Mouse (Mus musculus): ENCODE results near the gene Prss44. TPM values are rescaled to one million over a fixed set of nuclear protein-coding genes. Genes with fewer than 3 reads are reported as not detected.

Prss44 gene
- total and polyA plus RNA-seq, 2 experiments from 2014 or later = not detected

DNA sequence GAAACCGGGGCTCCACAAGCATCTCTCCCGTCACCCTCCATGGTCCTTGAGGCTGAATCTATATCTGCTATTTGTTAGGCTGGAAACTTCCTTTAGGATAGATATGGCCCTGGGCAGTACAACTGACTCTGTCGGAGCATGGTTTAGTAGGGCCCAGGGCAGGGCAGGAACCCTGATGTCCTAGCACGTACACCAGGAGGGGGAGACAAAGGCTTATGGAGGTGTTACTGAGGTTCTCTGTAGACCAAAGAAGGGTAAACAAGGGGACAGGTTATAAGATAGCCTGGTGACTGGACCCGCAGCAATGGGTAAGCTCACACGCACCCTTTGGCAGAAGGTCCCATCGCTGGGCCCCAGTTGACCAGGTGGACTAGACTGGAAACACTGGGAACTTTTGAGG is 35.2 kb upstream of the Prss44 start:
- no peak for ATAC-seq (ENCODE audit: low FRiP score)
- no peak for DNase-seq (ENCODE audit: low spot score)
- no peaks in the 10 kb centered on the region for H3K9me3 ChIP-seq (ENCODE audit: low read length)
- H3K27me3 ChIP-seq (ENCODE audit: insufficient read depth, low read length) = no peaks in the 10 kb centered on the region
- 0 out of 2 replicates have a peak, but pooled peaks cover 2% of the 10 kb centered on the region for H3K4me1 ChIP-seq (ENCODE audit: insufficient read depth, low read length)
- TF ChIP-seq CTCF (IDR thresholded peaks at IDR 0.05) = 0 out of 2 replicates have a peak, but pooled peaks have one; percentile 7
- no peaks in the 10 kb centered on the region for H3K36me3 ChIP-seq (ENCODE audit: insufficient read depth, low read length)
- no peak overlapping the region for H3K4me3 ChIP-seq (ENCODE audit: low read depth, low read length)
- H3K27ac ChIP-seq (ENCODE audit: low read depth, low read length) = no peak overlapping the region
- H3K9ac ChIP-seq (replicated peaks; ENCODE audit: low read length, poor library complexity, severe bottlenecking) = no peak overlapping the region
- 87% methylated on average over 7 of the region's 7 CpGs for WGBS
- no peak overlapping the region for H3K4me2 ChIP-seq (ENCODE audit: low read depth, low read length, poor library complexity, severe bottlenecking)

DNA sequence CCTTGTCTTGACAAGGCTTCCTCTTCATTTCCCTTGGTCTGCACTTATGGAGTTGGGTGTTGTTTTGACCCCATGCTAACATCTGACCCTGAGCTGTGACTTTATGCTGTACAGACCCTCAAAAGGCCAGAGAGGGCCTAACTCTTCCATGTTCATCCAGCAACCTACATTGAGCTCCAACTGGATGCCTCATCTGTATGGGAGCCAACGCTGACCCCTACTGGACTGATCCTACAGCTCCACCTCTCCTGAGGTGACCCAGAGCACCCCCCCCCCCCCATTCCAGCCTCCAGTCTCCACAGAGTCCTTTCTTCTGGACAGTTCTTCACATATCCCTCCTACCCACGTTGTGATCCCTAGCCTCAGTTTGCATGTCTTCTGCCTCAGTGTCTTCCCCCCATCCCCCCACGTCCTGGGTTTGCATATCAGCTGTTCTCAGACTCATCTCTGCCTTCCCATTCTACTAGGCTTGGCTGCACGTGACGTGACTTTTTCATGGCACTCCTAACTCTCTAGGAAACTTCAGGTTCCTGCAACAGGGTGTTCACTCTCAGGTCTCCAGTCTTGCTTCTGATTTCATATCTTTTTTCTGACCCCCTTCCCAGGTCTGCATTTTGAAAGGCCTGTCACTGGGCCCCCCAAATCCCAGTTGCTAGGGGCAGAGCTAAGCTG is 34.4 kb upstream of the Prss44 start:
- H3K27ac ChIP-seq (ENCODE audit: low read depth, low read length) = no peak overlapping the region
- H3K36me3 ChIP-seq (ENCODE audit: insufficient read depth, low read length) = no peaks in the 10 kb centered on the region
- ATAC-seq (ENCODE audit: low FRiP score) = no peak
- 0 out of 2 replicates have a peak, but pooled peaks cover 2% of the 10 kb centered on the region for H3K4me1 ChIP-seq (ENCODE audit: insufficient read depth, low read length)
- no peak overlapping the region for H3K4me2 ChIP-seq (ENCODE audit: low read depth, low read length, poor library complexity, severe bottlenecking)
- peak; percentile 10 for DNase-seq (ENCODE audit: low spot score)
- H3K9ac ChIP-seq (replicated peaks; ENCODE audit: low read length, poor library complexity, severe bottlenecking) = no peak overlapping the region
- WGBS = 62% methylated on average over 5 of the region's 5 CpGs
- peak; percentile 42 for TF ChIP-seq CTCF (IDR thresholded peaks at IDR 0.05)
- no peaks in the 10 kb centered on the region for H3K27me3 ChIP-seq (ENCODE audit: insufficient read depth, low read length)
- H3K9me3 ChIP-seq (ENCODE audit: low read length) = no peaks in the 10 kb centered on the region
- no peak overlapping the region for H3K4me3 ChIP-seq (ENCODE audit: low read depth, low read length)

GRCm38 (mm10) chr9:110781256-110781721 is 32.5 kb upstream of the Prss44 start:
- H3K4me2 ChIP-seq (ENCODE audit: low read depth, low read length, poor library complexity, severe bottlenecking) = peak overlapping the region; percentile 71

DNA sequence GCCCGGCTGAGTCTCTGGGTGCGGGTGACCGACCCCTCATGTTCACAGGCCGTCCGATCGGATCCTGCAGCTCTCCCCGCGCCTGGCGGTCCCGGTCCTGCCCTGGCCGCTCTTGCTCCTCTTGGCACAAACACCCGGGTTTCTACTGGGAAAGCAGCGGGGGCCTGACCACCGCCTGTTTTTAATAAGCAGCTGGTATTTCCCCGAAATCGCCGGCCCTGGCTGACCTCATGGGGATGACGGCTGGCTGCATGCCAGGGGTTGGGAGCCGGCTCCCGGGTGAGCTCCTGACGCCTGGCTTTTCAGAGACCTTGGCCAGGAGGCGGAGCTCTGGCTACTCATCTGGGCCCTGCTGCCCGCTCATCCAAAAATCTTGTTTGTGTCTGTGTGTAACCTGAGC is 32.1 kb upstream of the Prss44 start:
- WGBS = under 1% methylated on average over 23 of the region's 23 CpGs
- H3K27ac ChIP-seq (ENCODE audit: low read depth, low read length) = peak overlapping the region; percentile 80
- H3K4me3 ChIP-seq (ENCODE audit: low read depth, low read length) = peak overlapping the region; percentile 50
- no peaks in the 10 kb centered on the region for H3K36me3 ChIP-seq (ENCODE audit: insufficient read depth, low read length)
- ATAC-seq (ENCODE audit: low FRiP score) (peak; percentile 74), DNase-seq (ENCODE audit: low spot score) (peak; percentile 88)
- H3K27me3 ChIP-seq (ENCODE audit: insufficient read depth, low read length) = no peaks in the 10 kb centered on the region
- 0 out of 2 replicates have a peak, but pooled peaks cover 2% of the 10 kb centered on the region for H3K4me1 ChIP-seq (ENCODE audit: insufficient read depth, low read length)
- H3K9me3 ChIP-seq (ENCODE audit: low read length) = no peaks in the 10 kb centered on the region
- TF ChIP-seq CTCF (IDR thresholded peaks at IDR 0.05) = no peak
- H3K4me2 ChIP-seq (ENCODE audit: low read depth, low read length, poor library complexity, severe bottlenecking) = peak overlapping the region; percentile 71
- H3K9ac ChIP-seq (replicated peaks; ENCODE audit: low read length, poor library complexity, severe bottlenecking) = peak overlapping the region; percentile 76

More at GRCm38 (mm10) chr9:110781256-110781721, 32.5 kb upstream of the Prss44 start:
- WGBS = under 1% methylated on average over 43 of the region's 43 CpGs
- TF ChIP-seq CTCF (IDR thresholded peaks at IDR 0.05) = peak; percentile 84
- no peaks in the 10 kb centered on the region for H3K36me3 ChIP-seq (ENCODE audit: insufficient read depth, low read length)
- H3K9me3 ChIP-seq (ENCODE audit: low read length) = no peaks in the 10 kb centered on the region
- H3K4me1 ChIP-seq (ENCODE audit: insufficient read depth, low read length) = 0 out of 2 replicates have a peak, but pooled peaks cover 2% of the 10 kb centered on the region
- H3K9ac ChIP-seq (replicated peaks; ENCODE audit: low read length, poor library complexity, severe bottlenecking) = peak overlapping the region; percentile 76
- peak overlapping the region; percentile 80 for H3K27ac ChIP-seq (ENCODE audit: low read depth, low read length)
- H3K27me3 ChIP-seq (ENCODE audit: insufficient read depth, low read length) = no peaks in the 10 kb centered on the region
- H3K4me3 ChIP-seq (ENCODE audit: low read depth, low read length) = peak overlapping the region; percentile 50
- peak; percentile 93 for DNase-seq (ENCODE audit: low spot score)
- ATAC-seq (ENCODE audit: low FRiP score) = peak; percentile 93

DNA sequence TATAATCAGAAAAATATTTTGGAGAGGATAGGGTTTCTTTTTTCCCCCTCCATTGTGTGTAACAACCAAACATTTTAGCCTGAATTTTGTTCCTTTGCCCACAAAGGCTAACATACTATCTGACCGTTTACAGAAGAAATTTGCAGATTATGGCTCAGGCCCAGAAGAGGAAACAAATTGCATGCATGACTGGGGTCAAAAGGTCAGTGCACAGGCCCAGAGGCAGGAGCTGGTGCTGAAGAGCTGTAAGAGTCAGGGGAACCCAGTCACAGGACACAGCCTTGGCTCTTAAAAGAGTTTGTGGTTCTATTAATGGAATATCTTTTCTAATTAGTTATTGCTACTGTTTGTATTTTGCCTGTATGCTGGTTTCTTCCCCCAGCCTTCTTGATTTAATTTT is 30.2 kb upstream of the Prss44 start:
- Histone ChIP-seq H3K4me1 (ENCODE audit: insufficient read depth, low read length) (no peaks in the 10 kb centered on the region), H3K27me3 (ENCODE audit: insufficient read depth, low read length) (no peaks in the 10 kb centered on the region), H3K36me3 (ENCODE audit: insufficient read depth, low read length) (no peaks in the 10 kb centered on the region), H3K4me2 (ENCODE audit: low read depth, low read length, poor library complexity, severe bottlenecking) (no peak overlapping the region), H3K4me3 (ENCODE audit: low read depth, low read length) (no peak overlapping the region), H3K9ac (replicated peaks; ENCODE audit: low read length, poor library complexity, severe bottlenecking) (no peak overlapping the region), H3K27ac (ENCODE audit: low read depth, low read length) (no peak overlapping the region), H3K9me3 (ENCODE audit: low read length) (no peaks in the 10 kb centered on the region)
- ATAC-seq (ENCODE audit: low FRiP score) (no peak), DNase-seq (ENCODE audit: low spot score) (no peak)
- WGBS = 51% methylated on average over 1 of the region's 1 CpGs
- TF ChIP-seq CTCF (IDR thresholded peaks at IDR 0.05) = no peak

DNA sequence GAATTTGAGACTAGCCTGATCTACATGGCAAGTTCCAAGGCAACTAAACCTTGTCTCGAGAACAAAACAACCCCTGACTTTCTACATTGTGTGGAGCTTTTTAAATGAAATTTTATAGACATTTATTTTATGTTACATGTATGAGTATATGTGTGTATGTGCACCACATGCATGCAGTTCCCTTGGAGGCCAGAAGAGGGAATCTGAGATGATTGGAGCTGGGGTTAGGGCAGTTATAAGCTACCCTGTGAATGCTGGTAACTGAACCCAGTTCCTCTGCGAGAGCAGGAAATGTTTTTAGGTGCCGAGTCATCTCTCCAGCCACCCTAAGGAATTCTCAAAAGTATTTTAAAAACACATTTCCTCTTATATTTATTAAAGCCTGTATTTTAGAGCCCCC is 25.6 kb upstream of the Prss44 start:
- 91% methylated on average over 3 of the region's 3 CpGs for WGBS

More for the DNA sequence above, 25.6 kb upstream of the Prss44 start:
- TF ChIP-seq CTCF (IDR thresholded peaks at IDR 0.05) = no peak
- no peak overlapping the region for H3K9ac ChIP-seq (replicated peaks; ENCODE audit: low read length, poor library complexity, severe bottlenecking)
- no peak overlapping the region for H3K27ac ChIP-seq (ENCODE audit: low read depth, low read length)
- H3K4me1 ChIP-seq (ENCODE audit: insufficient read depth, low read length) = no peaks in the 10 kb centered on the region
- H3K9me3 ChIP-seq (ENCODE audit: low read length) = no peaks in the 10 kb centered on the region
- DNase-seq (ENCODE audit: low spot score) (no peak), ATAC-seq (ENCODE audit: low FRiP score) (no peak)
- H3K36me3 ChIP-seq (ENCODE audit: insufficient read depth, low read length) = no peaks in the 10 kb centered on the region
- H3K27me3 ChIP-seq (ENCODE audit: insufficient read depth, low read length) = no peaks in the 10 kb centered on the region
- no peak overlapping the region for H3K4me2 ChIP-seq (ENCODE audit: low read depth, low read length, poor library complexity, severe bottlenecking)
- H3K4me3 ChIP-seq (ENCODE audit: low read depth, low read length) = no peak overlapping the region
